Mouse (Mus musculus): ENCODE measurements around the gene Tut1.

- TF ChIP-seq HCFC1 (IDR thresholded peaks at IDR 0.05; ENCODE audit: borderline replicate concordance, insufficient read depth, low read length) (no peak), CHD2 (IDR thresholded peaks at IDR 0.05; ENCODE audit: low read depth, low read length) (no peak)
These were observed 34.9 kb downstream of the Tut1 start for GRCm38 (mm10) chr19:8988346-8989065.
